Mouse (Mus musculus): Measurements from ENCODE around the gene Gns. TPM values are rescaled to one million over a fixed set of nuclear protein-coding genes. Genes with fewer than 3 reads are reported as not detected.

Gene Gns
- polyA plus RNA-seq, 1 experiment, result not detected

GRCm38 (mm10) chr10:121421657-121422290 lies 56.9 kb downstream of the Gns start:
- no peak for TF ChIP-seq POLR2A (IDR thresholded peaks at IDR 0.05; ENCODE audit: insufficient read depth, low read depth, low read length)
- TF ChIP-seq CTCF (IDR thresholded peaks at IDR 0.05; ENCODE audit: insufficient read depth, low read depth, low read length), result no peak
- Histone ChIP-seq H3K4me1 (ENCODE audit: control insufficient read depth, insufficient read depth, low read length) (peaks cover 17% of the 10 kb centered on the region), H3K4me3 (ENCODE audit: insufficient read depth, low read depth, low read length) (no peak overlapping the region), H3K27ac (ENCODE audit: insufficient read depth, low read depth, low read length) (no peak overlapping the region)
- 94% methylated on average over 11 of the region's 11 CpGs for WGBS

GRCm38 (mm10) chr10:121422294-121422693 lies 57.4 kb downstream of the Gns start:
- Histone ChIP-seq H3K4me3 (ENCODE audit: insufficient read depth, low read depth, low read length) (no peak overlapping the region), H3K4me1 (ENCODE audit: control insufficient read depth, insufficient read depth, low read length) (peaks cover 17% of the 10 kb centered on the region), H3K27ac (ENCODE audit: insufficient read depth, low read depth, low read length) (no peak overlapping the region)
- TF ChIP-seq POLR2A (IDR thresholded peaks at IDR 0.05; ENCODE audit: insufficient read depth, low read depth, low read length) (no peak), CTCF (IDR thresholded peaks at IDR 0.05; ENCODE audit: insufficient read depth, low read depth, low read length) (no peak)
- WGBS, result 89% methylated on average over 6 of the region's 6 CpGs

- TF ChIP-seq CTCF (IDR thresholded peaks at IDR 0.05; ENCODE audit: insufficient read depth, low read depth, low read length) (no peak), POLR2A (IDR thresholded peaks at IDR 0.05; ENCODE audit: insufficient read depth, low read depth, low read length) (no peak)
- peaks cover 21% of the 10 kb centered on the region for H3K4me1 ChIP-seq (ENCODE audit: control insufficient read depth, insufficient read depth, low read length)
- 62% methylated on average over 16 of the region's 16 CpGs for WGBS
- no peak overlapping the region for H3K4me3 ChIP-seq (ENCODE audit: insufficient read depth, low read depth, low read length)
- H3K27ac ChIP-seq (ENCODE audit: insufficient read depth, low read depth, low read length), result no peak overlapping the region
These were observed 58.9 kb downstream of the Gns start for GRCm38 (mm10) chr10:121423541-121424349.

- WGBS, result 66% methylated on average over 3 of the region's 3 CpGs
- Histone ChIP-seq H3K4me1 (ENCODE audit: control insufficient read depth, insufficient read depth, low read length) (peaks cover 23% of the 10 kb centered on the region), H3K27ac (ENCODE audit: insufficient read depth, low read depth, low read length) (no peak overlapping the region), H3K4me3 (ENCODE audit: insufficient read depth, low read depth, low read length) (no peak overlapping the region)
- TF ChIP-seq CTCF (IDR thresholded peaks at IDR 0.05; ENCODE audit: insufficient read depth, low read depth, low read length) (no peak), POLR2A (IDR thresholded peaks at IDR 0.05; ENCODE audit: insufficient read depth, low read depth, low read length) (no peak)
These were observed 59.6 kb downstream of the Gns start for GRCm38 (mm10) chr10:121424455-121424854.

GRCm38 (mm10) chr10:121425079-121425478 lies 60.2 kb downstream of the Gns start:
- H3K4me3 ChIP-seq (ENCODE audit: insufficient read depth, low read depth, low read length), result no peak overlapping the region
- 93% methylated on average over 5 of the region's 5 CpGs for WGBS

GRCm38 (mm10) chr10:121425506-121426025 lies 60.7 kb downstream of the Gns start:
- Histone ChIP-seq H3K4me3 (ENCODE audit: insufficient read depth, low read depth, low read length) (no peak overlapping the region), H3K4me1 (ENCODE audit: control insufficient read depth, insufficient read depth, low read length) (peaks cover 23% of the 10 kb centered on the region), H3K27ac (ENCODE audit: insufficient read depth, low read depth, low read length) (no peak overlapping the region)
- no peak for TF ChIP-seq CTCF (IDR thresholded peaks at IDR 0.05; ENCODE audit: insufficient read depth, low read depth, low read length)
- TF ChIP-seq POLR2A (IDR thresholded peaks at IDR 0.05; ENCODE audit: insufficient read depth, low read depth, low read length), result no peak
- 88% methylated on average over 14 of the region's 14 CpGs for WGBS

More at GRCm38 (mm10) chr10:121425079-121425478, 60.2 kb downstream of the Gns start:
- Histone ChIP-seq H3K27ac (ENCODE audit: insufficient read depth, low read depth, low read length) (no peak overlapping the region), H3K4me1 (ENCODE audit: control insufficient read depth, insufficient read depth, low read length) (peaks cover 21% of the 10 kb centered on the region)
- TF ChIP-seq POLR2A (IDR thresholded peaks at IDR 0.05; ENCODE audit: insufficient read depth, low read depth, low read length), result no peak
- no peak for TF ChIP-seq CTCF (IDR thresholded peaks at IDR 0.05; ENCODE audit: insufficient read depth, low read depth, low read length)

- Histone ChIP-seq H3K4me3 (ENCODE audit: insufficient read depth, low read depth, low read length) (no peak overlapping the region), H3K27ac (ENCODE audit: insufficient read depth, low read depth, low read length) (no peak overlapping the region), H3K4me1 (ENCODE audit: control insufficient read depth, insufficient read depth, low read length) (peaks cover 20% of the 10 kb centered on the region)
- TF ChIP-seq CTCF (IDR thresholded peaks at IDR 0.05; ENCODE audit: insufficient read depth, low read depth, low read length) (no peak), POLR2A (IDR thresholded peaks at IDR 0.05; ENCODE audit: insufficient read depth, low read depth, low read length) (no peak)
- 52% methylated on average over 5 of the region's 5 CpGs for WGBS
These were observed 61.7 kb downstream of the Gns start for GRCm38 (mm10) chr10:121426458-121427070.

- TF ChIP-seq POLR2A (IDR thresholded peaks at IDR 0.05; ENCODE audit: insufficient read depth, low read depth, low read length) (no peak), CTCF (IDR thresholded peaks at IDR 0.05; ENCODE audit: insufficient read depth, low read depth, low read length) (no peak)
These were observed 62.2 kb downstream of the Gns start for GRCm38 (mm10) chr10:121427136-121427535.

More at GRCm38 (mm10) chr10:121427136-121427535, 62.2 kb downstream of the Gns start:
- 84% methylated on average over 5 of the region's 5 CpGs for WGBS
- Histone ChIP-seq H3K4me3 (ENCODE audit: insufficient read depth, low read depth, low read length) (no peak overlapping the region), H3K4me1 (ENCODE audit: control insufficient read depth, insufficient read depth, low read length) (peaks cover 20% of the 10 kb centered on the region), H3K27ac (ENCODE audit: insufficient read depth, low read depth, low read length) (no peak overlapping the region)
